Mouse (Mus musculus) brain, embryonic 14.5 days (tissue): ENCODE data around the gene Zdhhc5.

Experiments
- CTCF ChIP-seq: fragments of 200-500 bp; IDR thresholded peaks from 2 replicates; pipeline ENCODE4 v1.5.1; 2012; ENCODE audit warnings: inconsistent platforms, mild to moderate bottlenecking, moderate library complexity, borderline replicate concordance; ENCODE audit not compliant: insufficient read depth, insufficient read length; ENCODE audit errors: extremely low read depth
- POLR2A ChIP-seq: fragments of 200-500 bp; IDR thresholded peaks from 2 replicates; pipeline ENCODE4 v1.6.1; 2012; ENCODE audit warnings: mild to moderate bottlenecking, inconsistent platforms, borderline replicate concordance; ENCODE audit not compliant: poor library complexity, insufficient read depth, insufficient read length, severe bottlenecking; ENCODE audit errors: extremely low read depth

GRCm38 (mm10) chr2:84658806-84659205 lies 56.2 kb downstream of the Zdhhc5 start, which contains the start of gene Btbd18:
- TF ChIP-seq CTCF (no peak), POLR2A (no peak)
